Mouse (Mus musculus) skeletal muscle tissue, adult 2 months (tissue): ENCODE data around the gene Mybl2.
"Not testable (repeated sequence)": the region's sequence is repeated elsewhere in the genome, so short reads cannot be mapped to it uniquely, and the experiment has no call there.

Source experiments
- DNase-seq: peaks from one replicate; pipeline ENCODE4 v3.0.0-alpha.2; 2012; ENCODE audit warnings: low read depth, low spot score

Mybl2 gene

DNA sequence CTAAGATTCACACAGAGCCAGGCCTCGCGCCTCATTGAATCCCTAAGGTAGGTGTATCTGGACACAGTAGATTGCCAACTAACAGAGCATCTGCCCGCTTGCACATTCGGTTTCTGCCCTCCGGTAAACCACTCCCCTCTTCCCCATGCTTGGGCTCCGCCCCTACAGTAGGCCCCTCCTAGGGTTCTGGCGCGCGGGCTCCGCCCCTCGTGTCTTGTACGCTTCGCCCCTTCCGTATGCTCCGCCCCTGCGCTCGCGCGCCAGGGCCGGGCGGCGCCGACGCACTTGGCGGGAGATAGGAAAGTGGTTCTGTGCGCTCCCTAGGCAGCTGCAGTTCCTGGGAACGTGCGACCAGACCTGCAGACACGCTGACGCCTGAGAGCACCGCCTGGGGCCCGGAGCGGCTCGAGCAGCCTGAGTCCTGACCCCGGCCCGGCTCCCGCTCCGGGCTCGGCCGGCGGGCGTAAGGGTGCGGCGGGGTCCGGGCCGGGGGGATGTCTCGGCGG lies at the start of gene Mybl2:
Gene Mybl2, plus strand, starts transcription at position 353 of the 506 bp plus-strand sequence.
- peak; percentile 82 for DNase-seq

GRCm38 (mm10) chr2:163007299-163007698 lies 47.2 kb upstream of the Mybl2 start:
- no peak for DNase-seq

- peak; percentile 73 for DNase-seq
Observed at GRCm38 (mm10) chr2:163016916-163017743, 37.4 kb upstream of the Mybl2 start, which contains the start of gene Ift52. Ift52 (plus strand) TSS chr2:163017354.

DNA sequence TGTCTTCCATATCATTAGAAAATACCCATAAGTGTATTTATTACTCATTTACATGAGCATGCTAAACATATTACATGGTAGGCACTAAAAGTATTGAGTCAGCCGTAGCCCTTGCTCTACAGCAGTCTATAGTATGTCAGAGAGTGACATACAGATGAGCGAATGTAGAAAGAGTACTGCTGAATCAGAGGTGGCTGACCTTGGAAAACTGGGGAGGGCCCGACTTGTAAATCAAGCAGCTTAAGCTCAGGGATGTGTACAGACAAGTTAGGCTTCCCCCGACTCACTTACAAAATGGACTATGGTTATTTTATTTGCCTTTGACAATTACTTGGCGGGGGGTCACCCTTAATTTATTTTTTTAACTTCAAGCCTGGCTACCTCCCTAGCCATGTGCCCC lies 23.2 kb upstream of the Mybl2 start:
- no peak for DNase-seq

- DNase-seq, result no peak
Observed at GRCm38 (mm10) chr2:163031757-163032156, 22.7 kb upstream of the Mybl2 start.

GRCm38 (mm10) chr2:163032622-163033021 lies 21.9 kb upstream of the Mybl2 start:
- DNase-seq, result no peak

GRCm38 (mm10) chr2:163039940-163040339 lies 14.5 kb upstream of the Mybl2 start:
- no peak for DNase-seq

DNA sequence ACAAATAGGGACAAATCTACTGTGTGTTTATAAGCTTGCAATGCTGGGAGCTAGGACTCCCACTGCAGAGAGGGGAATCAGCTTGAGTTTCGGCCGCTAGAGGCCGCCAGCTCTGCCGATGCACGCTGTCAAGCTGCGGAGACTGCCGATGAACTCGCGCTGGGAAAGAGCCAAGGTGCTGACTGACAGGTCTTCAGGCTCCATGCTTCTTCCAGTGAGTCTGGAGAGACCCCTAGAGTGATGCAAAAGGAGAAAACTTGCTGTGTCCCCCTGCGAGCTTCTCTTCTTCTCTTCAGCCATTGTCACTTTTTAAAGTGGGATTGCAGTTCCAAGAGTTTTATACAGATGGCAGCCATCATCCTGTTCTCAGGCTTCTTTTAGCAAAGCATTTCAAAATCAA lies 6.4 kb upstream of the Mybl2 start:
- peak; percentile 22 for DNase-seq

GRCm38 (mm10) chr2:163049116-163049515 lies 5.4 kb upstream of the Mybl2 start:
- no peak for DNase-seq

- no peak for DNase-seq
Observed at GRCm38 (mm10) chr2:163051691-163052090, 2.8 kb upstream of the Mybl2 start.

GRCm38 (mm10) chr2:163052101-163052500 lies 2.4 kb upstream of the Mybl2 start:
- no peak for DNase-seq

GRCm38 (mm10) chr2:163052826-163053225 lies 1.7 kb upstream of the Mybl2 start:
- DNase-seq, result no peak

DNA sequence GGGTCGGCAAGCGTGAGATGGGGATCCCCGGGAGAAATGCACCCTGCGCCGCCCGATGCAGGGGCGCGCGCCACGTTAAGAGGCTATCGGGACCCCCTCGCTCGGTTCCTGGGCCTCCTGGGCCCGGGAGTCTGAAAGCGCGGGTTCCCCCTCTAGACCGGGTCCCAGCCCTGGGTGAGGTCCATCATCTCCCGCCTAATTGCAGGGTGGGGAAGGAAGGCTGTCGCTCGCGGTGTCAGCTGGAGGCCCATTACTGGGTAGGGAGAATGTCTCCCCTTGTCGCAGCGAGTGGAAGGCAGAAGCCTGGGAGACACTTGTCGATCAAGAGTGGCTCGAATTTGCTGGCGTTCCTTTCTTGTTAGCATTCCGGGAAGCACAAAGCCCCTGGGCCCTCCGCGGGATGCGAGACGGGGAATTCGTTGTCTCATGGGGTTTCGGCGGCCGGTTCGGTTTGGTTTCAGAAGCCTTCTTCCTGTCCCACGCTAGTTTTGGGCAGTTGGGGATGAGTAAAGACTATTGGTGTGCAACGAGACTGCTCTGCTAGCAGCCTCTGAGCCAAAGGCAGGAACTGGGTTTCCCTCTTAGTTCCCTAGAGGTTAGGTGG lies 506 bp downstream of the Mybl2 start:
- DNase-seq, result no peak

GRCm38 (mm10) chr2:163055715-163056114 lies 1.2 kb downstream of the Mybl2 start:
- no peak for DNase-seq

- no peak for DNase-seq
Observed at GRCm38 (mm10) chr2:163056584-163056983, 2.1 kb downstream of the Mybl2 start.

DNA sequence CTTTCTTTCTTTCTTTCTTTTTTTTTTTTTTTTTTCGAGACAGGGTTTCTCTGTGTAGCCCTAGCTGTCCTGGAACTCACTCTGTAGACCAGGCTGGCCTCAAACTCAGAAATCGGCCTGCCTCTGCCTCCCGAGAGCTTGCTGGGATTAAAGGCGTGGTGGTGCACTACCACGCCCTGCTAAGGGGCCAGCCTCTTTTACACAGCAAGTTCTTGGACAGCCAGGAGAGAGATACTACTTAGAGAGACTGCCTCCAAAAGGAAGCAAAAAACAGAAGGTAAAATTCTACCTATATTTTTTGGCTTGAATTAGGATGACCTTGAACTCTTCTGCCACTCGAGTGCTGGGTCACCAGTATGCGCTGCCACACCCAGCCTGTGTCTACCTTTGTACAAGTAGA lies 4.5 kb downstream of the Mybl2 start:
- DNase-seq, result not testable (repeated sequence)

DNA sequence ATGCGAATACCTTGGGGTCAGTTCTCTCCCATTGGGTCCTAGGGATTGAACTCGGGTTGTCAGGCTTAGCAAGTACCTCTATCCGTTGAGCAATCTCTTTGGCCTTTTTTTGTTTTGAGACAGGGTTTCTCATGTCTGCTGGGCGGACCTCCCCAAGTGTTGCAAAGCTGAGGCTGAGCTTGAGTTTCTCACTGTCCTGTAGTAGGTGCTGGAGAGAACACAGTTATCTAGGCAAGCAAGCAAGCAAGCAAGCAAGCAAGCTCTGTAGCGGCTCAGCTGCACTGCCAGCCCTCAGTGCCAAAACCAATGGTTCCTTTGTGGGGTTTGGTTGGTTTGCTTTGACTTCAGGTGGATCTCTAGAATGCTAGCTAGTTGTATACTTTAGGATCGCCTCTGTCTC lies 6.1 kb downstream of the Mybl2 start:
- no peak for DNase-seq

- DNase-seq, result no peak
Observed at GRCm38 (mm10) chr2:163061203-163062118, 7.0 kb downstream of the Mybl2 start.

- no peak for DNase-seq
Observed at GRCm38 (mm10) chr2:163062119-163062508, 7.6 kb downstream of the Mybl2 start.

- DNase-seq, result no peak
Observed at GRCm38 (mm10) chr2:163066326-163066725, 11.8 kb downstream of the Mybl2 start.

DNA sequence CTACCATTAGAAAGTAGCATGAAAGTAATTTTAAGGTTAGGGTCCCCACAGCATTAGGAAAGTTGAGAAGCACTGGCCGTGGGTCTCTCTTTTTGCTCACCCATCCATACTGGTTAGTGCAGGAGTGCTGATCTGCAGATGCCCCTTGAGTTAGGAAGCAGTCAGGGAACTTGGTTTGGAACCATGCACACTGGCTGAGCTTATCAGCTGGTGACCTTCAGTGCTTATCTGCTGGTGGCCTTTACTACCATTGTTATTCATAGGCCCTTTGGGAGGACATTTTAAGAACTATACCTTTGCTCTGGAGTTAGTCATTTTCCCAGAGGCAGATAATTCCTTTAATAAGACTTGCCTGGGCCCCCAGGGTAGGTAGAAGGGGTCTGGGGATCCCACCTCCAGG lies 12.7 kb downstream of the Mybl2 start:
- DNase-seq, result no peak

- no peak for DNase-seq
Observed at GRCm38 (mm10) chr2:163070213-163070612, 15.7 kb downstream of the Mybl2 start.
